Mouse (Mus musculus) myocyte (in vitro differentiated cells): ENCODE results near the gene Tecr. TPM values are rescaled to one million over a fixed set of nuclear protein-coding genes. Genes with fewer than 3 reads are reported as not detected.
A peak's percentile ranks its signal among the peaks of the same experiment; 100 is the strongest.

Source experiments
- H3K27me3 ChIP-seq: one replicate; pipeline ENCODE4 v1.6.1; 2011; ENCODE audit not compliant: control insufficient read depth, insufficient read depth, insufficient read length
- H3K36me3 ChIP-seq: one replicate; pipeline ENCODE4 v1.6.1; 2011; ENCODE audit not compliant: control insufficient read depth, insufficient read depth
- H3K4me2 ChIP-seq: one replicate; pipeline ENCODE4 v1.6.1; 2011; ENCODE audit warnings: low read depth, control low read depth
- H3K4me3 ChIP-seq: one replicate; pipeline ENCODE4 v1.5.1; 2011; ENCODE audit warnings: mild to moderate bottlenecking, control low read depth, moderate library complexity
- H3K79me2 ChIP-seq: one replicate; pipeline ENCODE4 v1.6.1; 2011; ENCODE audit not compliant: control insufficient read depth, insufficient read depth
- H3ac ChIP-seq: one replicate; pipeline ENCODE4 v1.6.1; 2011; ENCODE audit not compliant: control insufficient read depth, insufficient read length
- CEBPB ChIP-seq: IDR thresholded peaks from 2 replicates; pipeline ENCODE4 v1.6.1; 2011; ENCODE audit warnings: mild to moderate bottlenecking, moderate library complexity; ENCODE audit not compliant: poor library complexity, insufficient read depth, severe bottlenecking
- E2F4 ChIP-seq: IDR thresholded peaks from one replicate; pipeline ENCODE4 v1.6.1; 2011; ENCODE audit warnings: mild to moderate bottlenecking, control low read depth, moderate library complexity; ENCODE audit not compliant: insufficient read depth
- MAX ChIP-seq: IDR thresholded peaks from one replicate; pipeline ENCODE4 v1.6.1; 2011; ENCODE audit warnings: low read depth, mild to moderate bottlenecking, control low read depth
- MYOD1 ChIP-seq, 3 experiments: IDR thresholded peaks; one replicate each; pipeline ENCODE4 v1.6.1; 2011; ENCODE audit warnings: control low read depth in 2 of 3, low read depth in 2 of 3, mild to moderate bottlenecking in 2 of 3, moderate library complexity in 1 of 3; ENCODE audit not compliant: insufficient read length in 2 of 3, control insufficient read depth in 1 of 3
- MYOG ChIP-seq, 3 experiments: IDR thresholded peaks; one replicate each; pipeline ENCODE4 v1.6.1; 2011; ENCODE audit warnings: control low read depth in 2 of 3, low read depth in 2 of 3, mild to moderate bottlenecking in 2 of 3; ENCODE audit not compliant: insufficient read length in 2 of 3, control insufficient read depth in 1 of 3, insufficient read depth in 1 of 3
- POLR2A ChIP-seq: IDR thresholded peaks from one replicate; pipeline ENCODE4 v1.6.1; 2011; ENCODE audit warnings: low read depth, mild to moderate bottlenecking, control low read depth, moderate library complexity; ENCODE audit not compliant: insufficient read length
- POLR2AphosphoS2 ChIP-seq: IDR thresholded peaks from one replicate; pipeline ENCODE4 v1.6.1; 2011; ENCODE audit warnings: low read depth, control low read depth; ENCODE audit not compliant: insufficient read length
- REST ChIP-seq: IDR thresholded peaks from one replicate; pipeline ENCODE4 v1.6.1; 2011; ENCODE audit warnings: mild to moderate bottlenecking, control low read depth, moderate library complexity; ENCODE audit not compliant: insufficient read depth, insufficient read length
- SRF ChIP-seq: IDR thresholded peaks from one replicate; pipeline ENCODE4 v1.6.1; 2011; ENCODE audit warnings: low read depth; ENCODE audit not compliant: control insufficient read depth, insufficient read length
- TCF12 ChIP-seq: IDR thresholded peaks from one replicate; pipeline ENCODE4 v1.6.1; 2011; ENCODE audit warnings: mild to moderate bottlenecking, control low read depth; ENCODE audit not compliant: poor library complexity, insufficient read depth, severe bottlenecking
- TCF3 ChIP-seq: IDR thresholded peaks from one replicate; pipeline ENCODE4 v1.6.1; 2011; ENCODE audit warnings: low read depth, control low read depth; ENCODE audit not compliant: insufficient read length
- USF1 ChIP-seq: IDR thresholded peaks from one replicate; pipeline ENCODE4 v1.6.1; 2011; ENCODE audit warnings: low read depth, mild to moderate bottlenecking, control low read depth, moderate library complexity
- polyA plus RNA-seq: library from polyadenylated mRNA; unstranded; fragments of >200 nt; fragmentation: generic; extraction: Trizol; gene quantifications from one replicate; pipeline ENCODE4 v1.2.1, GENCODE M21; 2012; ENCODE audit warnings: missing spikeins

Tecr gene
- 459 TPM for polyA plus RNA-seq

DNA sequence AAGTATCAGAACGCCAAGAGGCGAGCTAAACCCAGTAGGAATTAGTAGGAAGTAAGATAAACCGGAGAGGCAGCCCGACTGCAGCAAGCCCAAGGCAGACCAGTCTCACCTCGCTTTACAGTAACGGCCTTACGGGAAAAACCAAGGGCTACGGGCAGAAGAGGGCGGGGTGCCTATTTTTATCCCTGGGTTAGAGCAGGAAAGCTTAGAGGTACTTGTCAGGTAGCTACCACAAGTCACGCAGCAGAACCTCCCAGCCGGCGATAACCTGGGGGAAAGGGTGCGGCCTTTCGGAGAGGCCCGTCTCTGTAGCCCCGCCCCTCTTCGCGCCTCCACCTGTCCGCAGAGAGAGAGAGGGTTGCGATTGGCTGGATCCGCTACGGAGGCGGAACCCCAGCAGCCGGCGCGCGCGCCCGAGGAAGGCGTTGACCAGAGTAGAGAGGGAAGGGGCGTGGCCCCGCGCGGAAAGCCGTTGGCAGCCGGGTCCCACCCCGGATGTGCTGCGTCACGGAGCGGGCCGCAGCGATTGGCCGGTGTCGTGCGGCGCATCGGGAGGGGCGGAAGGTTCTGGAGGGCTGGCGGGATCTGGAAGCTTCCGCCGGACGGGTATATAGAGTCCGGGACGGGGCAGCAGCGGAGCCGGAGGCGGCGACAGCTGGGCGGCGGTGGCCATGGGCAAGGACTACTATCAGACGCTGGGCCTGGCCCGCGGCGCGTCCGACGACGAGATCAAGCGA, at the start of gene Tecr, which contains the start of gene Dnajb1:
TSS of gene Tecr (minus strand) at position 311 of the 737 bp plus-strand sequence.
TSS of gene Dnajb1 (plus strand) at position 533 of the 737 bp plus-strand sequence.
- H3K79me2 ChIP-seq, result peaks cover 32% of the 10 kb centered on the region
- peak within 1 kb of the TSS; percentile 83 for H3K4me2 ChIP-seq
- no peaks in the 10 kb centered on the region for H3K27me3 ChIP-seq
- H3K4me3 ChIP-seq, result peak within 1 kb of the TSS; percentile 80
- TF ChIP-seq POLR2AphosphoS2 (peak; percentile 97), TCF3 (peak; percentile 38), E2F4 (peak; percentile 40), TCF12 (no peak), MYOD1 (IDR thresholded peaks at IDR 0.05; ENCODE audit: control insufficient read depth in 1 of 3, insufficient read length in 2 of 3, low read depth in 2 of 3) (peak in 2 of 3 experiments; percentile 54 to 70), REST (no peak), CEBPB (no peak), MYOG (IDR thresholded peaks at IDR 0.05; ENCODE audit: control insufficient read depth in 1 of 3, insufficient read depth in 1 of 3, insufficient read length in 2 of 3, low read depth in 2 of 3) (peak in 2 of 3 experiments; percentile 71 to 72), POLR2A (peak; percentile 93), USF1 (no peak), SRF (no peak), MAX (no peak)
- H3ac ChIP-seq, result peak within 1 kb of the TSS; percentile 79
- H3K36me3 ChIP-seq, result peaks cover 5% of the 10 kb centered on the region

DNA sequence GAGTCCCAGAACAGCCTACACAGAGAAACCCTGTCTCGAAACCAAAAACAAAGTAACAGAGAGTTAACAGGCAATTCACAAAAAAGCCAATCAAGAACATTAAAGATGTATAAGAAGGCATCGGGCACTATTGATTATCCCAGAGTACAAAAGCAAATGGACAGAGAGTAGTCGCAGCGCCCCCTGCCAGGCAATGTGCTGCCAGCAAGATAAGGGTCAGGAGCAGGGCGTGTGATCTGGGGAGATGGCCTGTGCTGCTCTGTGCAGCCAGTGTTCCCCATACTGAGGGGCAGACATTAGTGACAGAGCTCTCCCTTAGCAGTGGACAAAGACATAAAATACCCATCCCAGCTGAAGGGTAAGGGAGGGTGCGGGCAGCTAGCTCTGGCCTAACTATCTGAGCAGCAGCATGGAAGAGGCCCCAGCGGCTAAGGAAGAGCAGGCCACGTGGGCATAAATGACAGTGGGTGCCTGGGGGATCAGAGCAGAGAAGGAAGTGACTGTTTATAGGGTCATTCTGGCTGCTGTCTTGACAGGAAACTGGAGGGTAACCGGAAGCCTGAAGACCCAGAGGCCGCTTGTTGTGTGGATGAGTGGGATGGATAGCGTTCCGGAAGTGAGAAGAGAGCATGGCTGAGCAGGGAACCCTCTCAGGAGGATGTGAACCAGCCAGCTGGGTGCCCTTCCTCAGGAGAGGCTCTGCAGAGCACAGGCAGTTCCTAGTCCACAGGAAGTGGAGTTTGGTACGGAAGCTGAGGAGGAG, 48.9 kb upstream of the Tecr start:
- Histone ChIP-seq H3K36me3 (no peaks in the 10 kb centered on the region), H3K79me2 (peaks cover 14% of the 10 kb centered on the region), H3K4me3 (no peak overlapping the region), H3ac (no peak overlapping the region), H3K4me2 (no peak overlapping the region), H3K27me3 (no peaks in the 10 kb centered on the region)
- no peak for TF ChIP-seq SRF
- TF ChIP-seq CEBPB, result no peak
- no peak for TF ChIP-seq REST
- TF ChIP-seq TCF12, result no peak
- no peak for TF ChIP-seq POLR2AphosphoS2
- no peak for TF ChIP-seq E2F4

DNA sequence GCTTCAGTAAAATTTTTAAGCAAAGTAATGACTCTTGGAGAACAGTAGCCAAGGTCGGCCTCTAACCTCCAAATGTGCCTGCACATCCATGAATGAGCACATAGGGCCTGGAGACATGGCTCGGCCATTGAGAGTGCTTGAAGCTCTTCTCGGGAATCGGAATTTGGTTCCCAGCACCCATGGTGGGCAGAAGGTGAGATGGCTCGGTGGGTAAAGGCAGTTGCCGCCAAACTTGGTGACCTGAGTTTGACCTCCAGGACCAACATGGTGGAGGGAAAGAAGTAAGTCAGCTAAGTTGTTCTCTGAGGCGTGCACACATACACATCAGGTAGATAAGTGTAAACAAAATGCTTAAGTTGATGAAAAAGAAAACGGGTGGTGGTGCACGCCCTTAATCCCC, 48.3 kb upstream of the Tecr start:
- Histone ChIP-seq H3K36me3 (no peaks in the 10 kb centered on the region), H3K4me3 (no peak overlapping the region), H3K27me3 (no peaks in the 10 kb centered on the region), H3ac (no peak overlapping the region), H3K79me2 (peaks cover 14% of the 10 kb centered on the region), H3K4me2 (no peak overlapping the region)
- no peak for TF ChIP-seq MAX
- TF ChIP-seq CEBPB, result no peak
- no peak for TF ChIP-seq TCF3
- no peak for TF ChIP-seq POLR2AphosphoS2
- no peak for TF ChIP-seq MYOG (IDR thresholded peaks at IDR 0.05; ENCODE audit: control insufficient read depth in 1 of 3, insufficient read depth in 1 of 3, insufficient read length in 2 of 3, low read depth in 2 of 3)
- no peak for TF ChIP-seq MYOD1 (IDR thresholded peaks at IDR 0.05; ENCODE audit: control insufficient read depth in 1 of 3, insufficient read length in 2 of 3, low read depth in 2 of 3)
- TF ChIP-seq E2F4, result no peak
- no peak for TF ChIP-seq REST
- no peak for TF ChIP-seq POLR2A
- no peak for TF ChIP-seq SRF
- TF ChIP-seq TCF12, result no peak
- no peak for TF ChIP-seq USF1

DNA sequence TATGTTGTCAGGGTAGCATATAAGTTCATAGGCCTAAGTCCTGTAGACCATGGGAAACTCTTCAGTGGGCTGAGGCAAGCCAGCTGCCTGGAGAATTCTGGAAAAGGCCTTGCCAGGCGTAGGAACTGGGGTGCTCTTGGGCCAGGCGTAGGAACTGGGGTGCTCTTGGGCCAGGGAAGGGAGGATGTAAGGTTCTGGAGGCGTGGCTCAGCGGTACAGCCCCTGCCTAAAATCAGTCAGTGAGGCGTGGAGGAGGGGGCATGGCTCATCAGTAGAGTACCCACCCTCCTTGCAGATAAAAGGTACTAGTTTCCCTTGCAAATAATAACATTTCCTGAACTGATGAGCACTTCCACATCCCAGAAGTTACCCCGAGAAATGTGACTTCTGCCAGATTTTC, 47.0 kb upstream of the Tecr start:
- Histone ChIP-seq H3K27me3 (no peaks in the 10 kb centered on the region), H3K79me2 (peaks cover 14% of the 10 kb centered on the region), H3K36me3 (no peaks in the 10 kb centered on the region), H3K4me3 (no peak overlapping the region), H3ac (no peak overlapping the region), H3K4me2 (no peak overlapping the region)
- TF ChIP-seq E2F4, result no peak
- no peak for TF ChIP-seq TCF3
- no peak for TF ChIP-seq POLR2A
- no peak for TF ChIP-seq MYOD1 (IDR thresholded peaks at IDR 0.05; ENCODE audit: control insufficient read depth in 1 of 3, insufficient read length in 2 of 3, low read depth in 2 of 3)
- TF ChIP-seq POLR2AphosphoS2, result no peak
- TF ChIP-seq USF1, result no peak
- TF ChIP-seq TCF12, result no peak
- no peak for TF ChIP-seq MAX
- TF ChIP-seq SRF, result no peak
- TF ChIP-seq MYOG (IDR thresholded peaks at IDR 0.05; ENCODE audit: control insufficient read depth in 1 of 3, insufficient read depth in 1 of 3, insufficient read length in 2 of 3, low read depth in 2 of 3), result no peak
- TF ChIP-seq REST, result no peak
- TF ChIP-seq CEBPB, result no peak
